Mouse (Mus musculus) intestine, embryonic 14.5 days (tissue): ENCODE measurements at regions not wholly inside any gene's neighbourhood (a gene's known extent, or its start where the extent isn't known, plus 50 kb on each side); places are given as distances from the start of the nearest gene placed in this dataset.

ENCODE experiments used
- ATAC-seq: fragments of 200-750 bp; cut with Nextera tagmentation; replicated peaks from 2 replicates; pipeline ENCODE4 v1.8.0; 2017; ENCODE audit warnings: low read depth, moderate number of reproducible peaks, moderate TSS enrichment, moderate library complexity; ENCODE audit not compliant: low FRiP score, low TSS enrichment
- DNase-seq: peaks from one replicate; pipeline ENCODE4 v3.0.0-alpha.2; 2018; ENCODE audit warnings: low spot score
- H3K27ac ChIP-seq: fragments of 300-500 bp; sonication (generic); 2 replicates; pipeline ENCODE4 v1.5.1; 2014; ENCODE audit warnings: low read depth, mild to moderate bottlenecking, control low read depth
- H3K27me3 ChIP-seq: fragments of 300-500 bp; sonication (generic); replicated peaks from 2 replicates; pipeline ENCODE4 v1.6.1; 2014; ENCODE audit warnings: low read length, control low read depth; ENCODE audit not compliant: control insufficient read depth, insufficient read depth
- H3K36me3 ChIP-seq: fragments of 300-500 bp; sonication (generic); 2 replicates; pipeline ENCODE4 v1.6.1; 2014; ENCODE audit warnings: low read length, control low read depth; ENCODE audit not compliant: control insufficient read depth, insufficient read depth
- H3K4me1 ChIP-seq: fragments of 300-500 bp; sonication (generic); replicated peaks from 2 replicates; pipeline ENCODE4 v1.6.1; 2014; ENCODE audit warnings: low read length, control low read depth, mixed read lengths; ENCODE audit not compliant: control insufficient read depth, insufficient read depth
- H3K4me2 ChIP-seq: fragments of 300-500 bp; sonication (generic); 2 replicates; pipeline ENCODE4 v1.6.1; 2014; ENCODE audit warnings: low read length
- H3K4me3 ChIP-seq: fragments of 300-500 bp; sonication (generic); 2 replicates; pipeline ENCODE4 v1.5.1; 2014; ENCODE audit warnings: low read depth, low read length, control low read depth, mixed read lengths
- H3K9ac ChIP-seq: fragments of 300-500 bp; sonication (generic); 2 replicates; pipeline ENCODE4 v1.6.1; 2014; ENCODE audit warnings: mild to moderate bottlenecking, low read length
- H3K9me3 ChIP-seq: fragments of 300-500 bp; sonication (generic); 2 replicates; pipeline ENCODE4 v1.6.1; 2016; ENCODE audit warnings: low read length, control low read depth; ENCODE audit not compliant: control insufficient read depth
- WGBS: fragments of 180-500 bp; shearing (Covaris S2); extraction: QIAGEN DNeasy Blood & Tissue Kit; methylation state at CpG from one replicate; pipeline ENCODE4 v1.1.7; 2014; 5-methylcytosine and 5-hydroxymethylcytosine counted together

- no peak overlapping the region for H3K4me3 ChIP-seq
- DNase-seq (no peak), ATAC-seq (peak; percentile 75)
- no peaks in the 10 kb centered on the region for H3K36me3 ChIP-seq
- H3K4me2 ChIP-seq: no peak overlapping the region
- no peak overlapping the region for H3K9ac ChIP-seq
- H3K9me3 ChIP-seq: no peaks in the 10 kb centered on the region
- 40% methylated on average over 4 of the region's 4 CpGs for WGBS
- no peaks in the 10 kb centered on the region for H3K27me3 ChIP-seq
- no peak overlapping the region for H3K27ac ChIP-seq
- peaks cover 12% of the 10 kb centered on the region; the same call in 1 of the 2 replicates for H3K4me1 ChIP-seq
Measured at GRCm38 (mm10) chr12:31168221-31168890, 72.2 kb upstream of the Gm6993 start.

- Histone ChIP-seq H3K36me3 (no peaks in the 10 kb centered on the region), H3K4me1 (peaks cover 12% of the 10 kb centered on the region; the same call in 1 of the 2 replicates), H3K9ac (no peak overlapping the region), H3K4me3 (no peak overlapping the region), H3K27me3 (no peaks in the 10 kb centered on the region), H3K9me3 (no peaks in the 10 kb centered on the region), H3K27ac (no peak overlapping the region), H3K4me2 (no peak overlapping the region)
- DNase-seq (no peak), ATAC-seq (no peak)
- WGBS: 70% methylated on average over 6 of the region's 6 CpGs
Measured at GRCm38 (mm10) chr12:31170111-31170510, 70.5 kb upstream of the Gm6993 start.

GRCm38 (mm10) chr12:31170546-31171160 is 69.9 kb upstream of the Gm6993 start:
- Histone ChIP-seq H3K4me2 (no peak overlapping the region), H3K9ac (no peak overlapping the region), H3K9me3 (no peaks in the 10 kb centered on the region), H3K27ac (no peak overlapping the region), H3K4me1 (peaks cover 12% of the 10 kb centered on the region; the same call in 1 of the 2 replicates), H3K4me3 (no peak overlapping the region), H3K27me3 (no peaks in the 10 kb centered on the region), H3K36me3 (no peaks in the 10 kb centered on the region)
- DNase-seq (no peak), ATAC-seq (no peak)
- 83% methylated on average over 10 of the region's 10 CpGs for WGBS

- Histone ChIP-seq H3K27ac (no peak overlapping the region), H3K4me3 (no peak overlapping the region), H3K9ac (no peak overlapping the region), H3K27me3 (no peaks in the 10 kb centered on the region), H3K36me3 (no peaks in the 10 kb centered on the region), H3K4me2 (no peak overlapping the region), H3K9me3 (no peaks in the 10 kb centered on the region), H3K4me1 (peaks cover 12% of the 10 kb centered on the region; the same call in 1 of the 2 replicates)
- no peak for DNase-seq
- 48% methylated on average over 4 of the region's 4 CpGs for WGBS
- ATAC-seq: no peak
Measured at GRCm38 (mm10) chr12:31171992-31172391, 68.6 kb upstream of the Gm6993 start.

- Histone ChIP-seq H3K4me3 (no peak overlapping the region), H3K36me3 (no peaks in the 10 kb centered on the region), H3K4me1 (peaks cover 12% of the 10 kb centered on the region; the same call in 1 of the 2 replicates), H3K27me3 (no peaks in the 10 kb centered on the region), H3K9me3 (no peaks in the 10 kb centered on the region), H3K27ac (no peak overlapping the region), H3K9ac (no peak overlapping the region), H3K4me2 (no peak overlapping the region)
- WGBS: 80% methylated on average over 4 of the region's 4 CpGs
- ATAC-seq: no peak
- no peak for DNase-seq
Measured at GRCm38 (mm10) chr12:31172451-31173318, 67.9 kb upstream of the Gm6993 start.

- no peak for DNase-seq
- H3K27ac ChIP-seq: no peak overlapping the region
- H3K4me1 ChIP-seq: peaks cover 10% of the 10 kb centered on the region; the same call in 1 of the 2 replicates
- WGBS: 82% methylated on average over 5 of the region's 5 CpGs
- no peak overlapping the region for H3K9ac ChIP-seq
- no peak overlapping the region for H3K4me3 ChIP-seq
- no peak overlapping the region for H3K4me2 ChIP-seq
- no peaks in the 10 kb centered on the region for H3K27me3 ChIP-seq
- H3K36me3 ChIP-seq: no peaks in the 10 kb centered on the region
- no peak for ATAC-seq
- no peaks in the 10 kb centered on the region for H3K9me3 ChIP-seq
Measured at GRCm38 (mm10) chr12:31173512-31173911, 67.1 kb upstream of the Gm6993 start.

GRCm38 (mm10) chr12:31179536-31179935 is 61.0 kb upstream of the Gm6993 start:
- no peaks in the 10 kb centered on the region for H3K36me3 ChIP-seq
- no peaks in the 10 kb centered on the region for H3K27me3 ChIP-seq
- H3K4me2 ChIP-seq: no peak overlapping the region
- H3K4me1 ChIP-seq: peaks cover 14% of the 10 kb centered on the region
- no peak overlapping the region for H3K4me3 ChIP-seq
- H3K9me3 ChIP-seq: no peaks in the 10 kb centered on the region
- no peak for DNase-seq
- no peak for ATAC-seq
- H3K9ac ChIP-seq: no peak overlapping the region
- WGBS: 39% methylated on average over 6 of the region's 6 CpGs
- no peak overlapping the region for H3K27ac ChIP-seq

- DNase-seq: no peak
- peaks cover 38% of the 10 kb centered on the region for H3K4me1 ChIP-seq
- H3K27me3 ChIP-seq: no peaks in the 10 kb centered on the region
- 57% methylated on average over 4 of the region's 4 CpGs for WGBS
- H3K9me3 ChIP-seq: no peaks in the 10 kb centered on the region
- no peak overlapping the region for H3K9ac ChIP-seq
- H3K4me2 ChIP-seq: no peak overlapping the region
- H3K27ac ChIP-seq: peak overlapping the region; percentile 68
- no peak overlapping the region for H3K4me3 ChIP-seq
- no peak for ATAC-seq
- no peaks in the 10 kb centered on the region for H3K36me3 ChIP-seq
Measured at GRCm38 (mm10) chr12:31183632-31184031, 56.9 kb upstream of the Gm6993 start.
